ENCODE assay signal across 17 mouse cellular contexts in the genomic region with DNA sequence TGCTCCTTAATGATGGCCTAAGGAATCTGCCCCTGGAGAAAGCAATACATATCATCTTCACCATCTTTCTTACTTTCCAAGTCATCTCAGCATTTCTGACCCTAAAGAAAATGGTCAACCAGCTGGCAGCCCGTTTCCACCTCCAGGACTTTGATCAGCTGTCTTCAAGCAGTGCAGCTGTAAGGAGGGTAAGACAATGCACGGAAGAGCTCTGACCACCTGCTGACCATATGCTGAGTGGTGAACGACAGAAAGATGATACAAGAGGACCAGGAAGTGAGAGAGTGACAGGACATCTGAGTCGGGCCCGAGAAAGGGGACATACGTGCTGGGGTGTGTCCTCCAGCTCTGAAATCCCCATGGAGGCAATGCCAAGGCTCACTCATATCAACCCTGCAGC. TPM values are rescaled to one million over a fixed set of nuclear protein-coding genes. Genes with fewer than 3 reads are reported as not detected.
DNase-seq lines count a peak whose midpoint lies in the region; TF ChIP-seq lines count a peak whose summit lies in the region.
"Had no signal": no experiment of that assay in that cellular context is flagged by ENCODE, and none has a peak within 500 bp of the region (broad histone marks: within the 10 kb centered on the region; RNA-seq: fewer than 3 reads in every experiment).

No protein-coding gene starts in this region.

- TF ChIP-seq POLR2A in myocyte (IDR thresholded peaks at IDR 0.05; ENCODE audit: insufficient read length, low read depth): no peak

- H3ac ChIP-seq in myocyte (ENCODE audit: control insufficient read depth, insufficient read length): no peak overlapping the region

- H3K79me2 ChIP-seq in myocyte (ENCODE audit: control insufficient read depth, insufficient read depth): no peaks in the 10 kb centered on the region

- H3K4me2 ChIP-seq in myocyte (ENCODE audit: low read depth): no peak overlapping the region

- no peak for DNase-seq in heart, postnatal 4 days
- DNase-seq: adrenal gland, adult 2 months; adrenal gland, adult 8-10 months; adrenal gland, postnatal 10 days; adrenal gland, postnatal 14 days; adrenal gland, postnatal 25 days; adrenal gland, postnatal 36 days; B cell, adult 2 months; cerebellum, adult 11 months; cerebellum, adult 11-12 months; cerebellum, adult 18-20 months; cerebellum, adult 2 months had no signal

- no peaks in the 10 kb centered on the region for H3K36me3 ChIP-seq in myocyte (ENCODE audit: control insufficient read depth, insufficient read depth)
- H3K36me3 ChIP-seq: G1E had no signal

- H3K4me3 ChIP-seq in myocyte: no peak overlapping the region

- no peaks in the 10 kb centered on the region for H3K27me3 ChIP-seq in myocyte (ENCODE audit: control insufficient read depth, insufficient read depth, insufficient read length)
- H3K27me3 ChIP-seq: CH12.LX, Patski had no signal

TF ChIP-seq in myocyte, 11 proteins besides CTCF, POLR2A, EP300 and RAD21:
- TF ChIP-seq MAX (IDR thresholded peaks at IDR 0.05; ENCODE audit: low read depth): no peak
- peak; percentile 5 to 78 (median 44) for TF ChIP-seq MYOG (IDR thresholded peaks at IDR 0.05; ENCODE audit: control insufficient read depth in 1 of 3, insufficient read depth in 1 of 3, insufficient read length in 2 of 3, low read depth in 2 of 3)
- TF ChIP-seq MYOD1 (IDR thresholded peaks at IDR 0.05; ENCODE audit: control insufficient read depth in 1 of 3, insufficient read length in 2 of 3, low read depth in 2 of 3): peak in 2 of 3 experiments; percentile 83 to 87
- TF ChIP-seq TCF3 (IDR thresholded peaks at IDR 0.05; ENCODE audit: insufficient read length, low read depth): peak; percentile 56
- no peak for TF ChIP-seq E2F4 (IDR thresholded peaks at IDR 0.05; ENCODE audit: insufficient read depth)
- TF ChIP-seq REST (IDR thresholded peaks at IDR 0.05; ENCODE audit: insufficient read depth, insufficient read length): no peak
- no peak for TF ChIP-seq CEBPB (IDR thresholded peaks at IDR 0.05; ENCODE audit: insufficient read depth, poor library complexity, severe bottlenecking)
- peak; percentile 67 for TF ChIP-seq TCF12 (IDR thresholded peaks at IDR 0.05; ENCODE audit: insufficient read depth, poor library complexity, severe bottlenecking)
- TF ChIP-seq USF1 (IDR thresholded peaks at IDR 0.05; ENCODE audit: low read depth): no peak
- TF ChIP-seq SRF (IDR thresholded peaks at IDR 0.05; ENCODE audit: control insufficient read depth, insufficient read length, low read depth): no peak
- TF ChIP-seq POLR2AphosphoS2 (IDR thresholded peaks at IDR 0.05; ENCODE audit: insufficient read length, low read depth): no peak

RNA-seq across cellular contexts. Expression of gene Tmem17, which starts 6.6 kb away (rescaled TPM):
- polyA plus RNA-seq in myocyte (2012; fragmentation: generic; extraction: Trizol): 3.1 TPM
- 1 to 10 TPM; 3.3 to 3.4 TPM for total RNA-seq in heart, postnatal 4 days (2021)
- total RNA-seq: G1E, MEL had no signal
- polyA plus RNA-seq: G1E had no signal
